Mouse (Mus musculus) heart, embryonic 12.5 days (tissue): ENCODE results near the gene Tbc1d2. TPM values are rescaled to one million over a fixed set of nuclear protein-coding genes. Genes with fewer than 3 reads are reported as not detected.
"Not testable (repeated sequence)": the region's sequence is repeated elsewhere in the genome, so short reads cannot be mapped to it uniquely, and the experiment has no call there.

Experiments used
- ATAC-seq: fragments of 200-750 bp; cut with Nextera tagmentation; 2 replicates; pipeline ENCODE4 v1.8.0; 2017; ENCODE audit warnings: moderate TSS enrichment, moderate library complexity; ENCODE audit not compliant: insufficient number of reproducible peaks, low FRiP score
- H3K27ac ChIP-seq: fragments of 300-500 bp; sonication (generic); 2 replicates; pipeline ENCODE4 v1.5.1; 2016; ENCODE audit warnings: mild to moderate bottlenecking, moderate library complexity; ENCODE audit not compliant: poor library complexity, severe bottlenecking
- H3K27me3 ChIP-seq: fragments of 300-500 bp; sonication (generic); replicated peaks from 2 replicates; pipeline ENCODE4 v1.6.1; 2016; ENCODE audit warnings: mild to moderate bottlenecking, moderate library complexity
- H3K36me3 ChIP-seq: fragments of 300-500 bp; sonication (generic); 2 replicates; pipeline ENCODE4 v1.6.1; 2016; ENCODE audit warnings: mild to moderate bottlenecking, moderate library complexity
- H3K4me1 ChIP-seq: fragments of 300-500 bp; sonication (generic); replicated peaks from 2 replicates; pipeline ENCODE4 v1.6.1; 2016; ENCODE audit warnings: mild to moderate bottlenecking
- H3K4me2 ChIP-seq: fragments of 300-500 bp; sonication (generic); 2 replicates; pipeline ENCODE4 v1.6.1; 2016; ENCODE audit warnings: mild to moderate bottlenecking, moderate library complexity
- H3K4me3 ChIP-seq: fragments of 300-500 bp; sonication (generic); 2 replicates; pipeline ENCODE4 v1.5.1; 2016; ENCODE audit warnings: mild to moderate bottlenecking
- H3K9ac ChIP-seq: fragments of 300-500 bp; sonication (generic); 2 replicates; pipeline ENCODE4 v1.6.1; 2016; ENCODE audit warnings: mild to moderate bottlenecking, moderate library complexity
- H3K9me3 ChIP-seq: fragments of 300-500 bp; sonication (generic); replicated peaks from 2 replicates; pipeline ENCODE4 v1.6.1; 2016; ENCODE audit warnings: mild to moderate bottlenecking, moderate library complexity
- WGBS: fragments of 180-500 bp; shearing (Covaris S2); methylation state at CpG from one replicate; pipeline ENCODE4 v1.1.7; 2016; 5-methylcytosine and 5-hydroxymethylcytosine counted together
- polyA plus RNA-seq: library from polyadenylated mRNA; unstranded; fragments of >200 nt; fragmentation: Nextera tagmentation; extraction: Ambion mirVana; gene quantifications from 2 replicates; pipeline ENCODE4 v1.2.1, GENCODE M21; 2016

The Tbc1d2 gene
- polyA plus RNA-seq, 1 experiment from 2014 or later: 0.51 TPM

- 60% methylated on average over 1 of the region's 1 CpGs for WGBS
- Histone ChIP-seq H3K27me3 (no peaks in the 10 kb centered on the region), H3K4me2 (no peak overlapping the region)
Measured at GRCm38 (mm10) chr4:46578228-46578627, 71.8 kb downstream of the Tbc1d2 start.

GRCm38 (mm10) chr4:46575509-46576284, 74.3 kb downstream of the Tbc1d2 start:
- H3K27me3 ChIP-seq, H3K4me3 ChIP-seq, H3K9me3 ChIP-seq, H3K9ac ChIP-seq, ATAC-seq, H3K4me2 ChIP-seq, H3K27ac ChIP-seq, H3K36me3 ChIP-seq: not testable (repeated sequence)
- peaks cover 10% of the 10 kb centered on the region for H3K4me1 ChIP-seq
- 80% methylated on average over 6 of the region's 10 CpGs for WGBS

More at GRCm38 (mm10) chr4:46578228-46578627, 71.8 kb downstream of the Tbc1d2 start:
- Histone ChIP-seq H3K36me3 (no peaks in the 10 kb centered on the region), H3K4me3 (no peak overlapping the region), H3K27ac (no peak overlapping the region), H3K4me1 (peaks cover 10% of the 10 kb centered on the region), H3K9me3 (peaks cover 3% of the 10 kb centered on the region), H3K9ac (no peak overlapping the region)
- ATAC-seq: no peak

- H3K4me2 ChIP-seq: no peak overlapping the region
- WGBS: 50% methylated on average over 12 of the region's 12 CpGs
- peaks cover 11% of the 10 kb centered on the region for H3K4me1 ChIP-seq
- 0 out of 2 replicates have a peak, but pooled peaks cover 2% of the 10 kb centered on the region for H3K9me3 ChIP-seq
- H3K9ac ChIP-seq: no peak overlapping the region
- H3K27me3 ChIP-seq: no peaks in the 10 kb centered on the region
- no peak overlapping the region for H3K27ac ChIP-seq
- no peaks in the 10 kb centered on the region for H3K36me3 ChIP-seq
- no peak overlapping the region for H3K4me3 ChIP-seq
- no peak for ATAC-seq
Measured at GRCm38 (mm10) chr4:46574841-46575240, 75.2 kb downstream of the Tbc1d2 start.

DNA sequence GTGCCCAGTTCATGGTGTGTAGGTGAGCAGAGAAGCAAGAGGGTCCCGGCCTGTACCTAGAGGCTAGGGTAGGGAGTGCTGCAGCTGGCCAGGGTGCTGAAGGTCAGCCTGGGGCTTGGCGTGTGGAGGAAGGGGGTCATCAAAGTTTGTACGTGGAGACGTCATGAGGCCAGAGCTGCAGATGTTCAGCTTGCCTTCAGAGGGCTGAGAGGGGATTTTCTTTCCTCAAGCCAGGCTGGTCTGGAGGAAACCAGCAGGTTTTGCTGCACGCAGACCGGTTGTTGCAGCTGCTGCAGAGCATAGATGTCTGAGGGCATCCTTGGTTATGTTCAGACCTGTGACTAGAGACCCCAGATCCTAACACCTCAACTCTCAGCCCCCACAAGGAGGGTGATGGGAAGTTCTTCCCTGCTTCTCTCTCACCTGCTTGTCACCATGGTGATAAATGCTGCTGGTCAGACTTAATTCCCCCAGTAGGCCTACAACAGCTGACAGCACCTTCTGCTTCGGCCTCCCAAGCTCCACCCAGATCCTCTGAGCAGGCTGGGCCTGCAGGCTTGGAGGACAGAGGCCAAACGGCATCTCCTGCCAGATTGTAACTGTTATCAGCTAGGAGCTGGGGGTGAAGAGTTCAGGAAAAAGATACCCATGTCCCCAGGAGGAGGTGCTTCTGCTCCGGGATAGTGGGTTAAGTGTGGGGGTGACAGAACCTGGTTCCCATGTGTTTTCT, 75.8 kb downstream of the Tbc1d2 start:
- no peak overlapping the region for H3K4me2 ChIP-seq
- H3K9ac ChIP-seq: no peak overlapping the region
- H3K27ac ChIP-seq: no peak overlapping the region
- H3K36me3 ChIP-seq: no peaks in the 10 kb centered on the region
- no peaks in the 10 kb centered on the region for H3K27me3 ChIP-seq
- 0 out of 2 replicates have a peak, but pooled peaks cover 2% of the 10 kb centered on the region for H3K9me3 ChIP-seq
- 26% methylated on average over 9 of the region's 9 CpGs for WGBS
- H3K4me1 ChIP-seq: peaks cover 15% of the 10 kb centered on the region
- no peak overlapping the region for H3K4me3 ChIP-seq
- ATAC-seq: no peak

DNA sequence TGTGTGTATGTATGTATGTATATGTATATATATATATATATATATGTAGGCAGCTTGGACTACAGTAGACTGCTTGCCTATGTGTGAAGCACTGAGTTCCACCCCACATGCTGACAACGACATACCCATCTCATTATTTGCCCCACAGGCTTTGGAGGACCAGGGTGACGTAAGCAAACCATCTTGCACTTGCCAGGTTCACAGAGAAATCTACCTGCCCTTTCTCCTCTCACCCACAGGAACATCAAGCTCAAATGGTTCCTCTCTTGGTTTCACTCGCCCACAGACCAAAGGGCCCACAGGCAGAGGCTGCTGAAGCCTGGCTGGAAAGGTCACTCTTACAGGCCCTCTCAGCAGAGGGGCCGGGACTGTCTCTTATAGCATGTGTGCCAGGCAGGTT, 77.4 kb downstream of the Tbc1d2 start:
- ATAC-seq: no peak

DNA sequence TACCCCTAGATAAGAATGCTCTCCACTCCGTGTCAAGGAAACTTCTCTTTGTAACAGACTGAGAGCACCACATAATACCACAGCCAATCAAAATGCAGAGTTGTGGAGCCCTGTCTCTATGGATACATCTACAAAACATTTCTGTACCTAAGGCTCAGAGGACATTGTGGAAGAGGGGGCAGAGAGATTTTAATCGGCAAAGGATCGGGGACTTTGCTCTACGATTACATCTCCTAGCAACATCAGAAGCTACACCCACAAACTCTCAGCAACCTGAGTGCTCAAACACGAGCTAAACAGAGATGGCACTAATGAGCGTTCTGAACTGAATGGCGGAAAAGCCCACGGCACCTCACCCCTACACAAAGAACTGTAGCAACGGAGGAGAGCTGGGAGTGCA, 78.3 kb downstream of the Tbc1d2 start:
- H3K9ac ChIP-seq: no peak overlapping the region
- no peak for ATAC-seq
- H3K36me3 ChIP-seq: no peaks in the 10 kb centered on the region
- no peaks in the 10 kb centered on the region for H3K27me3 ChIP-seq
- WGBS: 86% methylated on average over 9 of the region's 9 CpGs
- H3K4me2 ChIP-seq: no peak overlapping the region
- H3K4me3 ChIP-seq: no peak overlapping the region
- no peak overlapping the region for H3K27ac ChIP-seq
- peaks cover 15% of the 10 kb centered on the region for H3K4me1 ChIP-seq
- 0 out of 2 replicates have a peak, but pooled peaks cover 2% of the 10 kb centered on the region for H3K9me3 ChIP-seq

More for the DNA sequence above, 77.4 kb downstream of the Tbc1d2 start:
- Histone ChIP-seq H3K27me3 (no peaks in the 10 kb centered on the region), H3K36me3 (no peaks in the 10 kb centered on the region), H3K9ac (no peak overlapping the region), H3K4me1 (peaks cover 15% of the 10 kb centered on the region), H3K9me3 (0 out of 2 replicates have a peak, but pooled peaks cover 2% of the 10 kb centered on the region), H3K4me3 (no peak overlapping the region), H3K27ac (no peak overlapping the region), H3K4me2 (no peak overlapping the region)
- WGBS: 70% methylated on average over 4 of the region's 4 CpGs

DNA sequence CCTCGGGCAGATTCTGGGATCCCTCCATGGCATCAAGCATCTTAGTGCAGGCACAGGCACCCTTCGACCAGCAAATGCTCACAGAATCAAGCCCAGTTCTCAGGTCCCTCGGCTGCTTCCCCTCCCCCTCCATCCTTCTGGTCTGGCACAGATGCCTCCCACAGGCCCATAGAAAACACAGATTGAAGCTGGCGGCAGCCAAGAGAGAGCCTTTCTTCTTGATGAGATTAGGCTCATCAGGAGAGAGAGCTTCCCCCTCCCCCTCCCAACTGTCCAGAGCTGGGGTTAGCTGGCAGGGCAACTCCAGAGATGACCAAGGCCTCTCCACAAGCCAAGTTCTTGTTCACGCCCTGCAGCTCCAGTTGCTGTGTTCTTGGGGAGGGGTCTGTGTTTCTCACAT, 80.3 kb downstream of the Tbc1d2 start:
- Histone ChIP-seq H3K9me3 (0 out of 2 replicates have a peak, but pooled peaks cover 2% of the 10 kb centered on the region), H3K4me3 (no peak overlapping the region), H3K9ac (no peak overlapping the region), H3K4me1 (peaks cover 12% of the 10 kb centered on the region), H3K27ac (no peak overlapping the region), H3K4me2 (no peak overlapping the region), H3K36me3 (no peaks in the 10 kb centered on the region), H3K27me3 (no peaks in the 10 kb centered on the region)
- 29% methylated on average over 5 of the region's 5 CpGs for WGBS
- 0 out of 2 replicates have a peak, but pooled peaks have one; percentile 36 for ATAC-seq

GRCm38 (mm10) chr4:46568169-46568568, 81.8 kb downstream of the Tbc1d2 start:
- no peak overlapping the region for H3K27ac ChIP-seq

GRCm38 (mm10) chr4:46566931-46567671, 82.9 kb downstream of the Tbc1d2 start:
- Histone ChIP-seq H3K9ac (no peak overlapping the region), H3K4me3 (no peak overlapping the region), H3K4me2 (no peak overlapping the region), H3K9me3 (0 out of 2 replicates have a peak, but pooled peaks cover 2% of the 10 kb centered on the region), H3K27ac (no peak overlapping the region), H3K27me3 (0 out of 2 replicates have a peak, but pooled peaks cover 3% of the 10 kb centered on the region), H3K36me3 (no peaks in the 10 kb centered on the region), H3K4me1 (0 out of 2 replicates have a peak, but pooled peaks cover 7% of the 10 kb centered on the region)
- no peak for ATAC-seq
- WGBS: 57% methylated on average over 8 of the region's 8 CpGs

More at GRCm38 (mm10) chr4:46568169-46568568, 81.8 kb downstream of the Tbc1d2 start:
- Histone ChIP-seq H3K4me2 (no peak overlapping the region), H3K4me3 (no peak overlapping the region), H3K4me1 (0 out of 2 replicates have a peak, but pooled peaks cover 7% of the 10 kb centered on the region), H3K36me3 (no peaks in the 10 kb centered on the region), H3K27me3 (0 out of 2 replicates have a peak, but pooled peaks cover 3% of the 10 kb centered on the region), H3K9me3 (0 out of 2 replicates have a peak, but pooled peaks cover 2% of the 10 kb centered on the region), H3K9ac (no peak overlapping the region)
- 83% methylated on average over 8 of the region's 8 CpGs for WGBS
- ATAC-seq: no peak

DNA sequence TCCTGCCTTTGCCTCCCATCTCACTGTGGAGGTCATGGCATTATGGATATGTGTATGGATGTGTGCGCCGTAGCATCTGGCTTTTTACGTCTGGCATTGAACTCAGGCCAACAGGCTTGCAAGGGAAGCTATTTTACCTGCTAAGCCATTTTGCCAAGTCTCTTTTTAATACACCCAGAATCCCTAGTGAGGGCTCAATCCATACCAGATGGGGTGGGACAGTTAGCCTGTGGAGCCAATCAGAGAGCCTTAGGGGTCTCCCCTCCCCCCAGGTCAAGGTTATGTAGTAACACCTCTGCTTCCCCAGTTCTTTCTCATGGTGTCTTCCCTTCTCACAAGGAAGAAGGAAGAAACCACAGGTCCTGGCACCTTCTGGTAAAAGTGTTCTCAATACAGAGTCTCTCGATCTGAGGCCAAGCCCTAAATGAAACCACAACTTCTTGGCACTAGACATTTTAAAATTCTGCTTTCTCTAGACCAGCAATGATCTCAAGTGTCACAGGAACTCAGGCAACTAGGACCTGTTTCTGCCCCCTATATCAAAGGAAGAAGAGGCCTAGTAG, 84.5 kb downstream of the Tbc1d2 start:
- Histone ChIP-seq H3K27me3 (0 out of 2 replicates have a peak, but pooled peaks cover 3% of the 10 kb centered on the region), H3K27ac (no peak overlapping the region), H3K4me1 (0 out of 2 replicates have a peak, but pooled peaks cover 7% of the 10 kb centered on the region), H3K36me3 (no peaks in the 10 kb centered on the region), H3K9ac (no peak overlapping the region), H3K4me3 (no peak overlapping the region), H3K4me2 (no peak overlapping the region), H3K9me3 (no peaks in the 10 kb centered on the region)
- no peak for ATAC-seq
- 93% methylated on average over 4 of the region's 4 CpGs for WGBS
